Mouse (Mus musculus): ENCODE data around the gene Zfp287. TPM values are rescaled to one million over a fixed set of nuclear protein-coding genes. Genes with fewer than 3 reads are reported as not detected.
"Not testable (repeated sequence)": the region's sequence is repeated elsewhere in the genome, so short reads cannot be mapped to it uniquely, and the experiment has no call there.

Gene Zfp287
- 18.7 and 18.9 TPM in 2 replicates for polyA plus RNA-seq (2015; fragmentation: Nextera tagmentation; extraction: Ambion mirVana)

GRCm38 (mm10) chr11:62731311-62732021, at the start of gene Zfp287:
Gene Zfp287 (minus strand): TSS chr11:62731905.
- H3K4me1 ChIP-seq (replicated peaks), result peaks cover 23% of the 10 kb centered on the region
- peak; percentile 99 for ATAC-seq (ENCODE audit: low read depth)
- under 1% methylated on average over 48 of the region's 48 CpGs for WGBS
- H3K4me3 ChIP-seq, result peak within 1 kb of the TSS; percentile 83
- H3K27me3 ChIP-seq, result no peaks in the 10 kb centered on the region
- H3K27ac ChIP-seq (replicated peaks), result peak within 1 kb of the TSS; percentile 95
- peaks cover 22% of the 10 kb centered on the region for H3K36me3 ChIP-seq
- peak within 1 kb of the TSS; percentile 89 for H3K9ac ChIP-seq
- H3K9me3 ChIP-seq, result no peaks in the 10 kb centered on the region
- peak within 1 kb of the TSS; percentile 69 for H3K4me2 ChIP-seq

GRCm38 (mm10) chr11:62776510-62776909, 44.8 kb upstream of the Zfp287 start:
- no peak for ATAC-seq (ENCODE audit: low read depth)
- no peak overlapping the region for H3K4me2 ChIP-seq
- peaks cover 68% of the 10 kb centered on the region for H3K36me3 ChIP-seq
- no peak overlapping the region for H3K4me3 ChIP-seq
- no peaks in the 10 kb centered on the region for H3K4me1 ChIP-seq (replicated peaks)
- peaks cover 65% of the 10 kb centered on the region for H3K9me3 ChIP-seq
- H3K27me3 ChIP-seq, result no peaks in the 10 kb centered on the region
- no peak overlapping the region for H3K9ac ChIP-seq
- 95% methylated on average over 7 of the region's 7 CpGs for WGBS
- H3K27ac ChIP-seq (replicated peaks), result no peak overlapping the region

GRCm38 (mm10) chr11:62760755-62761457, 29.2 kb upstream of the Zfp287 start:
- 75% methylated on average over 9 of the region's 9 CpGs for WGBS
- Histone ChIP-seq H3K27ac (replicated peaks) (no peak overlapping the region), H3K9me3 (no peaks in the 10 kb centered on the region), H3K27me3 (peaks cover 11% of the 10 kb centered on the region; the same call in 1 of the 2 replicates), H3K9ac (no peak overlapping the region), H3K36me3 (no peaks in the 10 kb centered on the region), H3K4me3 (no peak overlapping the region), H3K4me2 (no peak overlapping the region), H3K4me1 (replicated peaks) (peaks cover 6% of the 10 kb centered on the region)
- no peak for ATAC-seq (ENCODE audit: low read depth)

GRCm38 (mm10) chr11:62758491-62758890, 26.8 kb upstream of the Zfp287 start:
- H3K27me3 ChIP-seq, result peaks cover 11% of the 10 kb centered on the region; the same call in 1 of the 2 replicates
- H3K4me2 ChIP-seq, result no peak overlapping the region
- H3K27ac ChIP-seq (replicated peaks), result no peak overlapping the region
- 90% methylated on average over 11 of the region's 11 CpGs for WGBS
- no peak for ATAC-seq (ENCODE audit: low read depth)
- no peaks in the 10 kb centered on the region for H3K9me3 ChIP-seq
- H3K9ac ChIP-seq, result no peak overlapping the region
- no peak overlapping the region for H3K4me3 ChIP-seq
- H3K36me3 ChIP-seq, result no peaks in the 10 kb centered on the region
- H3K4me1 ChIP-seq (replicated peaks), result peaks cover 6% of the 10 kb centered on the region

- no peak overlapping the region for H3K27ac ChIP-seq (replicated peaks)
- peaks cover 6% of the 10 kb centered on the region for H3K4me1 ChIP-seq (replicated peaks)
- 74% methylated on average over 6 of the region's 6 CpGs for WGBS
- H3K9ac ChIP-seq, result no peak overlapping the region
- H3K27me3 ChIP-seq, result peaks cover 11% of the 10 kb centered on the region; the same call in 1 of the 2 replicates
- no peaks in the 10 kb centered on the region for H3K9me3 ChIP-seq
- H3K4me3 ChIP-seq, result no peak overlapping the region
- no peak for ATAC-seq (ENCODE audit: low read depth)
- no peak overlapping the region for H3K4me2 ChIP-seq
- no peaks in the 10 kb centered on the region for H3K36me3 ChIP-seq
Measured at GRCm38 (mm10) chr11:62757906-62758305, 26.2 kb upstream of the Zfp287 start.

- Histone ChIP-seq H3K4me2 (peak overlapping the region; percentile 55), H3K9me3 (no peaks in the 10 kb centered on the region), H3K36me3 (no peaks in the 10 kb centered on the region), H3K27me3 (peaks cover 11% of the 10 kb centered on the region; the same call in 1 of the 2 replicates), H3K4me3 (peak overlapping the region; percentile 36), H3K4me1 (replicated peaks) (peaks cover 6% of the 10 kb centered on the region), H3K27ac (replicated peaks) (no peak overlapping the region), H3K9ac (peak overlapping the region; percentile 51; the same call in 1 of the 2 replicates)
- 9% methylated on average over 7 of the region's 7 CpGs for WGBS
- peak; percentile 55 for ATAC-seq (ENCODE audit: low read depth)
Measured at GRCm38 (mm10) chr11:62757143-62757507, 25.4 kb upstream of the Zfp287 start.

GRCm38 (mm10) chr11:62756456-62757142, 24.9 kb upstream of the Zfp287 start:
- Histone ChIP-seq H3K9ac (peak overlapping the region; percentile 51; the same call in 1 of the 2 replicates), H3K4me2 (peak overlapping the region; percentile 55), H3K4me3 (peak overlapping the region; percentile 36), H3K9me3 (no peaks in the 10 kb centered on the region), H3K27ac (replicated peaks) (no peak overlapping the region), H3K36me3 (no peaks in the 10 kb centered on the region), H3K4me1 (replicated peaks) (peaks cover 6% of the 10 kb centered on the region), H3K27me3 (peaks cover 11% of the 10 kb centered on the region; the same call in 1 of the 2 replicates)
- WGBS, result 8% methylated on average over 36 of the region's 36 CpGs
- peak; percentile 99 for ATAC-seq (ENCODE audit: low read depth)

- Histone ChIP-seq H3K4me1 (replicated peaks) (peaks cover 6% of the 10 kb centered on the region), H3K9me3 (no peaks in the 10 kb centered on the region), H3K36me3 (no peaks in the 10 kb centered on the region), H3K27me3 (peaks cover 13% of the 10 kb centered on the region), H3K4me2 (no peak within 1 kb of the TSS), H3K4me3 (no peak within 1 kb of the TSS), H3K27ac (replicated peaks) (no peak within 1 kb of the TSS), H3K9ac (no peak within 1 kb of the TSS)
- WGBS, result 88% methylated on average over 8 of the region's 8 CpGs
- ATAC-seq (ENCODE audit: low read depth), result no peak
Measured at GRCm38 (mm10) chr11:62752780-62753179, 21.1 kb upstream of the Zfp287 start, which contains the start of gene Gm10428. Gene Gm10428 (plus strand): TSS chr11:62753100.

- no peak overlapping the region for H3K4me3 ChIP-seq
- H3K4me2 ChIP-seq, result no peak overlapping the region
- H3K4me1 ChIP-seq (replicated peaks), result peaks cover 2% of the 10 kb centered on the region
- H3K36me3 ChIP-seq, result no peaks in the 10 kb centered on the region
- H3K27me3 ChIP-seq, result peaks cover 9% of the 10 kb centered on the region; the same call in 1 of the 2 replicates
- H3K9me3 ChIP-seq, result no peaks in the 10 kb centered on the region
- no peak for ATAC-seq (ENCODE audit: low read depth)
- no peak overlapping the region for H3K27ac ChIP-seq (replicated peaks)
- 63% methylated on average over 11 of the region's 11 CpGs for WGBS
- no peak overlapping the region for H3K9ac ChIP-seq
Measured at GRCm38 (mm10) chr11:62752191-62752590, 20.5 kb upstream of the Zfp287 start.

GRCm38 (mm10) chr11:62749445-62749844, 17.7 kb upstream of the Zfp287 start:
- not testable (repeated sequence) for H3K36me3 ChIP-seq; H3K4me1 ChIP-seq (replicated peaks); ATAC-seq (ENCODE audit: low read depth)

GRCm38 (mm10) chr11:62748062-62748461, 16.4 kb upstream of the Zfp287 start:
- Histone ChIP-seq H3K9ac (no peak overlapping the region), H3K27ac (replicated peaks) (no peak overlapping the region), H3K4me2 (no peak overlapping the region), H3K9me3 (no peaks in the 10 kb centered on the region), H3K4me1 (replicated peaks) (peaks cover 6% of the 10 kb centered on the region; the same call in 1 of the 2 replicates), H3K36me3 (no peaks in the 10 kb centered on the region), H3K4me3 (no peak overlapping the region), H3K27me3 (peaks cover 9% of the 10 kb centered on the region)
- WGBS, result 80% methylated on average over 4 of the region's 4 CpGs
- no peak for ATAC-seq (ENCODE audit: low read depth)

More at GRCm38 (mm10) chr11:62749445-62749844, 17.7 kb upstream of the Zfp287 start:
- not testable (repeated sequence) for H3K27me3 ChIP-seq; H3K27ac ChIP-seq (replicated peaks); H3K4me2 ChIP-seq; H3K9ac ChIP-seq; H3K4me3 ChIP-seq; H3K9me3 ChIP-seq
- 89% methylated on average over 13 of the region's 13 CpGs for WGBS

GRCm38 (mm10) chr11:62747227-62747626, 15.5 kb upstream of the Zfp287 start:
- Histone ChIP-seq H3K9me3 (no peaks in the 10 kb centered on the region), H3K4me2 (no peak overlapping the region), H3K27me3 (peaks cover 9% of the 10 kb centered on the region), H3K27ac (replicated peaks) (no peak overlapping the region), H3K36me3 (no peaks in the 10 kb centered on the region), H3K4me1 (replicated peaks) (peaks cover 6% of the 10 kb centered on the region; the same call in 1 of the 2 replicates), H3K9ac (no peak overlapping the region), H3K4me3 (no peak overlapping the region)
- no peak for ATAC-seq (ENCODE audit: low read depth)
- whole genome bisulfite sequencing, result 76% methylated on average over 9 of the region's 9 CpGs
